Mouse (Mus musculus) frontal cortex, postnatal 36 days (tissue): ENCODE results near the gene Pgap3.

Experiments
- DNase-seq, 2 experiments: peaks; one replicate each; pipeline ENCODE4 v3.0.0; 2022; ENCODE audit warnings: low spot score in 2 of 2

Gene Pgap3

GRCm38 (mm10) chr11:98357396-98358160 lies 42.7 kb downstream of the Pgap3 start:
- DNase-seq: no peak

DNA sequence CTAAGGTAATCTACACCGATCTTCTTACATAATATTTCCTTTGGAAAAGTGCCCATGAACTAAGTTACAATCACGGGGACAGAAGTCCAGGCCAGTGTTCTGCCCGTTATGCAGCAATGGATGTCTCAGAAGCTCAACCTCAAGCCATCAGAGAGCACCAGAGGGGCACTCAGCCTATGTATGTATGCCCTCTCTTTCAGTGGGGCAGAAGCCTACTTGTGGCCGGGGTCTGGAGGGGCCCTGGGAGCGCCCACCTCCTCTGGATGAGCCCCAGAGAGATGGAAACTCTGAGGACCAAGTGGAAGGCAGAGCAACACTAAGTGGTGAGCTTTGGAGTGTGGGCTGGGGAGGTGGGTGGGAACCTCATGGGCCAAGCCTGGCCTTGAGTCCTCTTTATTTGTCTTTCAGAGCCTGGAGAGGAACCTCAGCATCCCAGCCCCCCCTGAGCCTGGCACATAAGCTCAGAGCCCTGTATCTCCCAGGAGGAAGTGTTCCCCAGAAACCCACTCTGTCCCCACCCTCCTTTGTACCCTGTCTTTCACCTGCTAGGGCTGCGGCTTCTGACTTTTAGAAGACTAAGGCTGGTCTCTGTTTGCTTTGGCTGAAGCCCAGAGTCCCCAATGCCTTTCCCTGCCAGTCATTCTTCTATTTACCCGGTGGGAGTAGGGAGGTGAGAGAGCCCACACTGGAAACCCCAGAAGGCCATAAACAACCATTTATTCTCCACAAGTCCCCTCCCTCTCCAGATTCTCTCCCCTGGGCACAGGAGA lies 43.5 kb downstream of the Pgap3 start:
- DNase-seq: no peak

DNA sequence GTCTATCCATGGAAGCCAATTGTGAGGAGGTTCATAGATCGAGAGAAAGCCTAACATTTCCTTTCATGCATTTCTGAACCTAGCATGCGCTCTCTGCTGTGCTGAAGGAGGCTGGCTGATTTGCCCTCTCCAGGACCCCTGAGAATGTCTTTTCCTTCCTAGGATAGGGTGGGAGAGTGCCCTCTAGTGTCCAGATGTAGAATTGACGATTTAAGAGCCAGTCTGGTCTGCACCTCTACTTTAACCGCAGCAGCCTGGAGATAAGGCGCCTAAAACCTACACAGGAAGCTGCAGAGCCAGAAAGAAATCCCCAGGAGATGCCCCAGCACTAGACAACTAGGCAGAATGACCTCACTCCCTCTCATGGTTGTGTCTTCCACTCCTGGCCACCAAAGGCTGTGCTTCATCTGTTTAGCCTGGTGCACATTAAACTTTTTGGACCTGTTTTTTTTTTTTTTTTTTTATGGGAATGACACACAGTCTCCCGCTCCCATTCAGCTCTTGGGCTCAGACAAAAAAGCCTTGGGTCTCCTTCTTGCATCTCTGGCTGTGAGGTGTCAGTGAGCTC lies 44.5 kb downstream of the Pgap3 start:
- DNase-seq: peak; percentile 56 to 73

GRCm38 (mm10) chr11:98354445-98354844 lies 45.8 kb downstream of the Pgap3 start:
- DNase-seq: peak; percentile 57 to 60

DNA sequence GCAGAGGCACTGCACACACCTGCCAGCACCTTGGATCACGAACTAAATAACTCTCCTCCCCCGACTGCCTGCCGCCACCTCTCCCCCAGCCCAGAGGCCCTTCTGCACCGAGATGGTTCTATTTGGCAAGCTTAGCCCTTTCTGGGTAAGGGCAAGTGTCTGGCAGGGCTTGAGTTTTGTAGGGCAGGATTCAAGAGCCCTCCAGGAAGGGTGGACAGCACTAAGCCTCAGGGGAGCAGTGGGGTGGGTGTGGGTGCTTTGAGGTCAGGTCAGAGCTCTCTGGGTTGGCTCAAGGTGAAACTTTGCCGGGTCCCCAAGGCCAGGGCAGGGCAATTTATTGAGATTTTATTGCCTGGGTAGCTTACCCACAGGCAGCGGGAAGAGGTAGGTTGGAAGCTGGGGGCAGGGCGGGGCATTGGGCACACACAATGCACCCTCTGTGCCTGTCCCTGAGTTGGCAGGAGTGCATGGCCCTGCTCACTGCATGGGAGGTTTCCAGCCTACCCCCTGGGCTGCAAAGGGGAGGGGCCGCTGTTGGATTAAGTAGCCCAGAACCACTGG lies 46.6 kb downstream of the Pgap3 start:
- DNase-seq: peak; percentile 45 to 68

DNA sequence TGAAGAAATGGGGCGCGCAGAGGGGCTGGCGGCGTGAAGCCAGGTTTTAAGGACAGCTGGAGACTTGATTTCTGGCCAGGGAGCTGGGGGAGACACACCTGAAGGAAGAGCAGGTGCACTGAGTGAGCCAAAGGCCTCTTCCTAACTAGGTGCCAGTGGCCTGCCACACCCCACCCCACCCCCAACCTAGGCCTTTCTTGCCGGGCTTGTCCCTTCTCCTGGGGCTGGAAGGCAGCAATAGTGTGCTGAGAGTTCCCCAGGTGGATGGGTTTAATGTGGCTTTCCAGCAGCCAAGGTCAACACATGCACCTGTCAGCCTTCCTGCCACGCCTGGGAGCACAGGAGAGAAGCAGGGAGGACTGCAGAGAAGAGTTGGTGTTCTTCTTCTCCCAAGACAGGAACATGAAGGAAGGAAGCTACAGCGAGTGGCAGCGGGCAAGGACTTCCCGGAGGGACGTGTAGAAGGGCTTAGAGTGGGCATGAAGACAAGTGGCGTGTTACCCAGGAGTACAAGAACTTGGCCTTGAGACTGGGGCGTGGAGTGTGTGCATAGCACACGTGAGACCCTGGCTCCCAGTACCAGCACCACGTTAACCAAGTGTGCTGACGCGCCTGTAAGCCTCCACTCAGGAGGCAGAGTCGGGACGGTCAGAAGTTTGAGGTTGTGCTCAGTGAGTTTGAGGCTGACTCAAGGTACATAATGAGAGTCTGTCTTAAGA lies 47.9 kb downstream of the Pgap3 start:
- DNase-seq: no peak

DNA sequence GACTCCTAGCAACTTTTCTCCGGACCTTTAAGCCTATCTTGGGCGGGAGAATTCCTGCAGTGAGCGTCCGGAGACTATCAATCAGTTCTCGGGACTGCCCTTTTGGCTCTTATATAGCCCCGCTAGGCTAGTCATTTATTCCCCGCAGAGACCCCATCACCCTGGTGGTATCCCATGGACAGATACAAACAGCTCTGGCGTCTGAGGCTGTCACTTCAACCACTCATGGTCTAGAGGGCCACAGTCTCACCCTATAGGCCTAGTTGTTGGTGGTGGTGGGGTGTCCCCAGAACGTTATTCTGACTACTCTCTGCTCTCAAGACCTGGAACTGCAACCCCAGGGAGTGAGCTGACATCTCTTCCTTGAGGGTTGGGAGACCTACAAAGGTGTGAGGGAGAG lies 51.0 kb downstream of the Pgap3 start:
- no peak for DNase-seq

DNA sequence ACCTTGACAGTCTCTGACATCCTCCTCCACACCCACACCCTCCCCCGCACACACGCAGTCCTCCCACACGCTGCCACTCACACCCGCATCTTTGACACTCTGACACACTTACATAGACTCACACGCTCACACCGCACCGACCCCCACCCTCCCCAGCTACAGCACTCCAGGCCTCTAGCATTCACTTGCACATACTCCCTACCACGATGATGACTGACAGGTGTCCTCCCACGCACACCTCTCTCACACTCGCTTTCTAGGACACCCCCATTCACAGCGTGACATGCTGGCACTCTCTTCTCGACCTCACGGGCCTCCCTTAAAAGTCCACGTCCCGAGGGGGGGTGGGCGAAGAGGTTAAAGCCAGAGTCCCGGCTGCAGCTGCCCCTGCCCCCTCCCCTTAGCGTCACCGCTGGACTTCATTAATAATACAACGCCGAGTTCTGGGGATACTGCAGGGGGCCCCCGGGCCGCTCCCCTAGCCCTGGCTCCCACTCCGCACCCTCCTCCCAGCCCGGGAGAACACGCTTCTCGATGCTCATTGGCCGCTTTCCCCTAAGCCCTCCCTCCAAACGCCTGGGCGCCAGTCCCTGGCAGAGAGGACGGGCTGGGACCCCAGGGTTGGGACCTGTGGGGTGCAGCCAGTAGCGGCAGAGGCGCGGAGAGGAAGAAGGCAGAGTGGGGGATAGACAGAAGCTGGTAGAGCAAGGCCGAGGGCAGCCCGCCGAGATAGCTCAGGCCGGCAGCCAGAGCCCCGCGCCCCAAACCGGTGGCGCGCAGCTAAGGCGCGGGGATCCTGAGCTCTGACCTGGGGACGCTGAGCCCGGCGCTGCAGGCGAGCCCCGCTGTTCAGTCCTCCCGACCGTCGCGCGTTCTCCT lies 52.0 kb downstream of the Pgap3 start, which contains the start of gene Ppp1r1b:
TSS of gene Ppp1r1b (plus strand) at position 322 of the 879 bp plus-strand sequence.
- DNase-seq: no peak

DNA sequence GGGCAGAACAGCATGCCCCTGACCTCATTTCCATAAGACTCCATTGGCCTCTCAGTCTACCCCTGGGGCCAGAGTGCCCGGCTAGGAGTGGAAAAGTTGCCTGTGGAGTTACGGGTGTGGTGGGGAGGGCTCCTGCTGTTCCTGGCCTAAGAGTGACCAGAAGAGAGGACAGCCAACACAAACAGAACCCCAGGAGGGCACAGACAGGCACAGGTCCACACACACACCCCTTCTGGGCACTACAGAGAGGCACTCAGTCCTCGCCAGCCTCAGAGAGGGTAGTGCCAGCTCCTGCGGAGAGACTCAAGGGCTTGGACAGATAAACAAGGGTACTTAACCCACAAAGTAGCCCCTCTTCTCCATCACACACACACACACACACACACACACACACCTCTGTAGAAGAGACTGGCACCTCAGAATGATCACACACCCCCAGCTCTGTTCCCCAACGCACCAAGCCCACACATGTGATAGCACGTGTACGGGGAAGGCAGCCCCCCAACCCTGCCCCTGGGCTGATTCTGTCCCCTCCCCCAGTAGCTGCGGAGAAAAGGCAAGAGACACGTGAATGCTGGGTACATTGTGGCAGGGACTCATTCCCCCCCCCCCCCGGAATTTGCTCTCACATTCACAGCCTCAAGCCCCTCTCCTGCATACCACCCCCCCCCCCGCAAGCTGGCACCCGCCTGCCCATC lies 52.8 kb downstream of the Pgap3 start:
- DNase-seq: no peak

- no peak for DNase-seq
Observed at GRCm38 (mm10) chr11:98346168-98346567, 54.1 kb downstream of the Pgap3 start.

DNA sequence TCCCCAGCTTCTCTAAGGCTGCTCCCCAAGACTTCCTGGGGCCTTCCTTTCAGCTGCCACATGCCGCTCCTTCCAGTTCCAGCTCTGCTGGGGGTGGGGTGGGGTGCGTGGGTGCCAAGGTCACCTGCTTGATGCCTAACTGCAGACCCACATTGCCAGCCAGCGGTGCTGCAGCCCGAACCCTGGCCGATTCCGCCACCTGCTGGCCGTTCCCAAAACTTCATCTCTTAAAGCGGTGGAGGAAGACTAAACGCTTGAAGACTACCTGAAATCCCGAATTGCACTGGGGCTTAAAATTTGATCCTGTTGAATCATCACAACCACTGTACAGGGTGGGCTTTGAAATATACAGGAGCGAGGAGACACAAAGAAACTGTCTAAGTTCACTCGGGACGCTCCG lies 55.0 kb downstream of the Pgap3 start:
- peak; percentile 85 to 87 for DNase-seq

DNA sequence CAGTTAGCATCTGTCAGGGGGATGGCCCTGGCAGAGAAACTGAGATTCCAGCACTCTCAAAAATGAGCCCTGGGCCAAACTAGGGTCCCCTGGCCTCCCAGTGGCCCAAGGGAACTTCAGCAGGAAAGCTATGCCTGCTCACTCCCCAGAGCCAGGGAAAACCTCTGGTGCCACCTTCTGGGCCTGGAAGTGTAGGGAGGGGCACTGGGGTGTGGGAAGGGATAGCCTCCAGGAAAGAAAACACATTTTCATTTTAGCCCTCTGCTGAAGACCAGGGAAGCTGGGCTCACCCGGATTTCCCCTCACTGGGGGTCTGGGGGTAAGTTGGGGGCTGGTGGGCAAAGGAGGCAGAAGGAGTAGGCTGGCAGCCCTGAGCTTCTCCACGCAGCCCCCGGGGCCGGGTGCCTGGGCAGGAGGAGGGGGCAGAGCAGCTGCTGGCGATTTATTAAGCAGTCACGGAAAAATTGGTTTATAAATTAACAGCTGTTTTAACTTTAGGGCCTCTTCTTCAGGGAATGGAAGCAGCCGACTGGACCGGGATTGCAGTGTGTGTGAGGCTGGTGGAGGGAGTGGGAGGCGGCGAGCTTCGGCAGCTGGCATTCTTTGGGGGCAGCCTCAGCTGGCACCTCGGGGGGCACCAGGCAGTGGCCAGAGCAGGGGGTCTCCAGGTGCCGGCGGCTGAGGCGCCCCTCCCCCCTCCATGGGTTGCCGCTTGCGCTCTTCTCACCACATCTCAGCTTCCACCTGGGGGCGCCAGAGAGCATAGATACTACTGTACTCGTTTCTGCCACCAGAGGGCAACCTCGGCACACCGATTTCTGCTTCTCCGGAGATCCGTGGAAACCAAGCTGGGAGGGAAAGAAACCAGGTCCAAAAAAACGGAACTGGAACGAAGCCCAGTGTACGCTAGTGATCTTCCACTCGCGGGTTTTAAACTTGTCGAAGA lies 58.0 kb downstream of the Pgap3 start:
- DNase-seq: peak; percentile 100

- DNase-seq: no peak
Observed at GRCm38 (mm10) chr11:98341174-98341573, 59.1 kb downstream of the Pgap3 start.

DNA sequence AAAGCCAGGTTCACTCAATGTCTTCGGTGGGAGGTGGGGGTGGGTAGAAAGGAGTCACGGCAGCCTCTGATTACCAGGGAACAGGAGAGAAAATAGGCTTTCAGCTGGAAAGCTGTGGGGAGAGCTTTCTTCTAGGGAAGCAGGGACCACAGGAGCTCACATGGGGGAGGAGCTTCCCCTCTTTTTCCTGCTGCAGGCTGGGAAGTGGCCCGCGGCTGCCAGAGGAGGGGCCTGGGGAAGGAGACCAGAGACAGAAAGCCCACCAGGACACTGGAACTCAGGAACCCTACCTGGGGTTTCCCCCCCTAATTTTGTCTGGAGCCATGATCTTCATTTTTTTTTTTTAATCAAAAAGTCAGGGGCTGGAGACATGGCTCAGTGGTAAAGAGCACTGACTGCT lies 59.7 kb downstream of the Pgap3 start:
- no peak for DNase-seq

DNA sequence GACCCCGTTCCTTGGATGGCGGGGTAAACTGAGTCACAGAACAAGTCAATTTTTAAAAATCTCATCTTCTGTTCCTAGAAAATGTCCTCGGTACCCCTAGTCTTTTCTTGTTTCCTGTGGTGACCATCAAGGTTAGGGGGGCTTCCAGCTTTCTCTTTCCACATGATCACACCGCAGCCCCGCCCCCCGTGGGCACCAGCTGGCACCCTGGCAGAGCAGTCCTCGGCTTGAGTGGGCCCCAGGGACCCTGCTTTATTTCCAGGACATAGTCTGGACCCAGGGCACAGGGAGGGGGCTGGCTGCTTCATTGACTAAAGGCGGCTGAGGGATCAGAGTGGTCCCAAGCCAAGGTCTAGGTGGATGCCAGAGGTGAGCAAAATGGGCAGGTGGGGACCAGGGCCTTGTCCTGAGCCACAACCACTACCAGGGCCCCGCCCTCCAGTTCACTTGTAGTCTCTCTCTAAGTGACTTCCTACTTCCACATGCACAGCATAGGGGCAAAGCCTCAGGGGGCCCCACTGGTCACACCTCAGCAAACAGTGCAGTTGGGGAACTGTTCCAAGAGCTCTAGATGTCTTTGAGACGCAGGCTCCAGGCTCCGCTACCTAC lies 60.5 kb downstream of the Pgap3 start:
- DNase-seq: no peak

- no peak for DNase-seq
Observed at GRCm38 (mm10) chr11:98339071-98339501, 61.2 kb downstream of the Pgap3 start.
